Mouse (Mus musculus): ENCODE measurements around the gene Gprc5c.
"Not testable (repeated sequence)": the region's sequence is repeated elsewhere in the genome, so short reads cannot be mapped to it uniquely, and the experiment has no call there.

Gprc5c gene

GRCm38 (mm10) chr11:114907567-114907966 is 56.6 kb downstream of the Gprc5c start:
- DNase-seq (ENCODE audit: low spot score in 2 of 2), result no peak

GRCm38 (mm10) chr11:114908086-114908485 is 57.1 kb downstream of the Gprc5c start:
- DNase-seq (ENCODE audit: low spot score in 2 of 2), result no peak

GRCm38 (mm10) chr11:114909538-114909937 is 58.6 kb downstream of the Gprc5c start:
- not testable (repeated sequence) for DNase-seq (ENCODE audit: low spot score in 2 of 2)

DNA sequence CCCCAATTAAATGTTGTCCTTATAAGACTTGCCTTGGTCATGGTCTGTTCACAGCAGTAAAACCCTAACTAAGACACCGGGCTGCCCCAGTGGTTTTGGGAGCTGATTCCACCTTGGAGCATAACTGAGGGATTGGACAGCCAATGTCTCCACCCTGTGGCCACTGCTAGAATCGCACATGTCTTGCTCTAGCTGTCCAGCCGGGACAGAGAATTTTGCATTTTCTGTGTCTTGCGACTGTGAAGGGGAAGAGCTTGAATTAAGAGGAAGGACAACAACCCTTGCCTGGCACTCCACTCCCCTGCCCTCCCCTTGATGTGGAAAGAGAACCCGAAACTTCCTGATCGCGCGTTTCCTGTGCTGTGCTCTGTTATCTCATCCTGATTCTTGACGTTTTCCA is 61.9 kb downstream of the Gprc5c start:
- DNase-seq (ENCODE audit: low spot score in 2 of 2), result peak; percentile 61 to 82

GRCm38 (mm10) chr11:114914978-114915377 is 64.0 kb downstream of the Gprc5c start:
- DNase-seq (ENCODE audit: low spot score in 2 of 2), result no peak

DNA sequence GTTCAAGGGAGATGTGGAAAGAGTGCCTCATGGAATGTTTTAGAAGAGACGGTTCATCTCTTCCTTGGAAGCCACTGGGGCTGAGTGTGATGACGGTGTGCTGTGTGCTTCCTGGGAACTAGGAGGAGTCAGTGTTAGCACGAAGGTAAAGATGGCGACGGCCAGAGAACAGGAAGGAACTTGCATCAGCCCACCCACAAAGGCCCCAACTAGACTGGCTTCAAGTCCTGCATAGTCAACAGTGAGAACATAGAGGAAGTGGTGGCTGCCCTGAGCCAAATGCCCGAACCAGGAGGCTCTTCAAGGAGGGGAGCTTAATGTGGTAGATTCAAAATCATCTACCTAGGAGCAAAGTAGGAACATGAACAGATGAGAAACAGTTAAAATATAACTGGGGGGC is 66.2 kb downstream of the Gprc5c start:
- DNase-seq (ENCODE audit: low spot score in 2 of 2), result no peak

All from urinary bladder, postnatal 4 days (tissue).